Mouse (Mus musculus) spleen, postnatal 4 days (tissue): ENCODE data around the gene Wdtc1.
A peak's percentile ranks its signal among the peaks of the same experiment; 100 is the strongest.

ENCODE experiments used
- DNase-seq, 2 experiments: peaks; one replicate each; pipeline ENCODE4 v3.0.0; 2022; ENCODE audit warnings: low spot score in 2 of 2

The Wdtc1 gene

DNA sequence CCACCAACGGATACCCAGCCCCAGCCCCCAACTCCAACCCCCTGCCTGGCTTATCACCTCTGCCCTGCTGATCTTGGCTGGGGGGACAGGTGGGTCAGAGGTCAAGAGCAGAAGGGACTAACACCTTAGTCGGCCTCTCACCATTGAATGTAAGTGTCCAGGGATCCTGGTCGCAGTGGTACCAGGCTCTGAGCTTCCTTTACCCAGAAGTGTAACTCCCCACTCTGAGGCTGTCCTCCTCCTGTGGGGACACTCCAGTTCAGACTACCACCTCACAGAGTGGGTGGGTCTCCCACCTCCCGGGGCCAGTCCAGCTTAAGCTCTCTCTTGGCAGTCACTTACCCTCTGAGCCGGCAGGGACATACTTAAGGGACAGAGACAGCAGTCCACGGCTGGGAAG is 97.9 kb downstream of the Wdtc1 start:
- no peak for DNase-seq

GRCm38 (mm10) chr4:133253412-133253811 is 99.9 kb downstream of the Wdtc1 start:
- DNase-seq, result no peak

DNA sequence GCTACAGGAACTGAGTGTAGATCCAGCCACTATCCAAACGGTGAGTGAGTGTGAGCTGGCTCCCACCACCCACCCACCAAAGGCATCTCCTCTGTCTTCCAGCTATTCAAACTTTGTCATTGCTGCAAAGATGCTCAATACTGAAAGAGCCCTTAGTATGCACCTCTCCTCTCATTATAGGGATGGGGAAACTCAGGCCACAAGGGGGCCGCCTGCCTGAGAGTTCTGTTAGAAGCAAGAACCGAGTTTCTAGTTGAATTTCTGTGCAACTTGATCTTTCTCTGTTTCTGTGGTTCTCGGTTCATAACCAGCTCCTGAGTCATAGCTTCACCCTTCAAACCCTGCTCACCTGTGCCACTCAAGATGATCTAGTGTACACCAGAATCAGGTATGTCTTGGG is 101.2 kb downstream of the Wdtc1 start:
- no peak for DNase-seq

GRCm38 (mm10) chr4:133251214-133251613 is 102.1 kb downstream of the Wdtc1 start:
- peak in 1 of 2 experiments; percentile 65 for DNase-seq

- DNase-seq, result peak; percentile 88 to 97
Measured at GRCm38 (mm10) chr4:133250609-133251008, 102.7 kb downstream of the Wdtc1 start.

GRCm38 (mm10) chr4:133247806-133248449 is 105.4 kb downstream of the Wdtc1 start:
- DNase-seq, result peak; percentile 65 to 74

GRCm38 (mm10) chr4:133247072-133247471 is 106.2 kb downstream of the Wdtc1 start:
- peak in 1 of 2 experiments; percentile 65 for DNase-seq

DNA sequence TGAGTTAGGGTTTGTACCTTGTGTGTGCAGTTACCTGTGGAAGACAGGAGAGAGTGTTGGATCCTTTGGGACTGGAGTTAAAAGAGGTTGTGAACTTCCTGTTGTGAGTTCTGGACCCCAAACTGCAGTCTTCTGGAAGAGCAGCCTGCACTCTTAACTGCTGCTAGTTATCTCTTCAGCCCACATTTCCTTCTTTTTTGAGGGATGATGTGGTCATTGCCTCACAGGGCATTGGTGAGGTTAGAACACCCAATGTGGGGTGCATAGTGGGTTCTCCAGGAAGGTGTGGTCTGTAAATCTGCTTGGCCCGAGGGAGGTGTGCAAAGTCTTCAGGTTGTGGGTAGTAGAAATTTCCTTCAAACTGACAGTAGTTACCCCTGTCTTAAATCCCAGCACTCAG is 109.0 kb downstream of the Wdtc1 start:
- DNase-seq, result no peak

- no peak for DNase-seq
Measured at GRCm38 (mm10) chr4:133243538-133243937, 109.7 kb downstream of the Wdtc1 start.

DNA sequence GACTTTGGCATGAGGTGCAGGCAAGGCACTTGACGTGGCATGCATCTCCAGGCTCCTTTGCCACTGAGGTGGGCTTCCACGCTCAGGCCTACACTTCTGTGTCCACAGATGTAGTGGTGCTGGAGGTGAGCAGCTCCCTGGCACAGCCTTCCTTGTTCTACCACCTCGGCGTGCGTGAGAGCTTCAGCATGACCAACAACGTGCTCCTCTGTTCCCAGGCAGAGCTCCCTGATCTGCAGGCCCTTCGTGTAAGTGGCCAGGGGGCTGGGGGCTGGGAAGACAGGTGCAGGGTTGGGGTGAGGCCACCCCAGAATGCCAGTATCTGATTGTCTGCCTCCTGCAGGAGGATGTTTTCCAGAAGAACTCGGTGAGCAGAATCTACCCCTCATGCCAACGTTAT is 110.6 kb downstream of the Wdtc1 start:
- DNase-seq, result no peak
